Mouse (Mus musculus): ENCODE measurements around the gene Ahcyl2. TPM values are rescaled to one million over a fixed set of nuclear protein-coding genes. Genes with fewer than 3 reads are reported as not detected.

The Ahcyl2 gene
- polyA plus RNA-seq, 1 experiment from 2014 or later, result 33.9 TPM

DNA sequence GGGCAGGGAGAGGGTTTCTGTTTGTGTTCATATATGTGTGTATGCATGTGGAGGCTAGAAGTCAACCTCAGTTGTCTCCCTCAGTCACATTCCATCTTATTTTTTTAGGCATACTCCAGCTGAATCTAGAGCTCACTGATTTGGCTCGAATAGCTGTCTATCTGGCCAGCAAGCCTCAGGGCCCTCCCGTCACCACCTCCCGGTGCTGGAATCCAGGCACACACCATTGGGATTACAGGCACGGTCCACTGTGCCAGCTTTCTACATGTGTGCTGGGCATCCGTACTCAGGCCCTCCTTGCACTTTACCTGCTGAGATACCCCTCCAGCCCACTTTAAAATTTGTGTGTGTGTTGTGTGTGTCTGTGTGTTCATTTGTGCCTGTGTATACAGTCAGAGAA, 107.8 kb downstream of the Ahcyl2 start:
- no peaks in the 10 kb centered on the region for H3K9me3 ChIP-seq (ENCODE audit: control insufficient read depth, low read depth, low read length)
- no peaks in the 10 kb centered on the region for H3K36me3 ChIP-seq (ENCODE audit: control insufficient read depth, insufficient read depth, low read length)
- H3K4me3 ChIP-seq (ENCODE audit: low read depth, low read length), result no peak overlapping the region
- no peak overlapping the region for H3K4me2 ChIP-seq (replicated peaks; ENCODE audit: low read depth, low read length)
- no peaks in the 10 kb centered on the region for H3K4me1 ChIP-seq (ENCODE audit: control insufficient read depth, insufficient read depth, low read length)
- no peak for ATAC-seq (ENCODE audit: insufficient number of reproducible peaks, insufficient read depth, low FRiP score, low read depth)
- 81% methylated on average over 5 of the region's 5 CpGs for WGBS
- no peak overlapping the region for H3K9ac ChIP-seq (replicated peaks; ENCODE audit: low read depth, low read length)
- no peaks in the 10 kb centered on the region for H3K27me3 ChIP-seq (ENCODE audit: control insufficient read depth, insufficient read depth, low read length)
- no peak overlapping the region for H3K27ac ChIP-seq (ENCODE audit: low read length)

DNA sequence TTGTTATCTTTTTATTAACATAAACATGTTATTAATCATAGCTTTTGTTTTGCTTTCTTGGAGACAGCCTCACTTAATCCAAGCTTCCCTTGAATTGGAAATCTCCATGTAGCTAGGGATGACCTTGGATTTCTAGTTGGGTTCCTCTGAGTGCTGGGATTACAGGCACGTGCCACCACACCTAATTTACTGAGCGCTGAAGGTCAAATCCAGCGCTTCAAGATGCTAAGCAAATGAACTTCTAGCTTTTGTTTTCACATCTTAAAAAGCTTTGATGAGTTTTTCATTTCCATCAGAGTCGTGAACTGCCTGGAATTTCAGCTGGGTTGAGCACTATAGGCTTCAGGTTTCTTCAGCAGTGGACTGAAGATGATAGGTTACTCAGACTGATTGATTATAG, 109.0 kb downstream of the Ahcyl2 start:
- Histone ChIP-seq H3K4me3 (ENCODE audit: low read depth, low read length) (no peak overlapping the region), H3K9me3 (ENCODE audit: control insufficient read depth, low read depth, low read length) (no peaks in the 10 kb centered on the region), H3K36me3 (ENCODE audit: control insufficient read depth, insufficient read depth, low read length) (no peaks in the 10 kb centered on the region), H3K4me2 (replicated peaks; ENCODE audit: low read depth, low read length) (no peak overlapping the region), H3K4me1 (ENCODE audit: control insufficient read depth, insufficient read depth, low read length) (no peaks in the 10 kb centered on the region), H3K27ac (ENCODE audit: low read length) (no peak overlapping the region), H3K27me3 (ENCODE audit: control insufficient read depth, insufficient read depth, low read length) (no peaks in the 10 kb centered on the region), H3K9ac (replicated peaks; ENCODE audit: low read depth, low read length) (no peak overlapping the region)
- 78% methylated on average over 4 of the region's 4 CpGs for WGBS
- ATAC-seq (ENCODE audit: insufficient number of reproducible peaks, insufficient read depth, low FRiP score, low read depth), result no peak

DNA sequence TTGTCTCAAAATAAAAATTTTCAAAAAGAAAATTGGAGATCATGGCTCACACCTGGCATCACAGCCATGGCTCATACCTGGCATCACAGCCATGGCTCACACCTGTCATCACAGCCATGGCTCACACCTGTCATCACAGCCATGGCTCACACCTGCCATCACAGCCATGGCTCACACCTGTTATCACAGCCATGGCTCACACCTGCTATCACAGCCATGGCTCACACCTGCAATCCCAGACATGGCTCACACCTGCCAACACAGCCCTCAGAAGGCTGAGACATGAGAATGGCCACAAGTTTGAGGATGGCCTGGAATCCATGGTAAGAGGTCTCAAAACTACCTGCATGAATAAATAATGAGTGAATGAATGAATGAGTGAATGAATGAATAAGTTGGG, 111.8 kb downstream of the Ahcyl2 start:
- Histone ChIP-seq H3K27ac (ENCODE audit: low read length) (no peak overlapping the region), H3K4me3 (ENCODE audit: low read depth, low read length) (no peak overlapping the region), H3K36me3 (ENCODE audit: control insufficient read depth, insufficient read depth, low read length) (no peaks in the 10 kb centered on the region), H3K9ac (replicated peaks; ENCODE audit: low read depth, low read length) (no peak overlapping the region), H3K9me3 (ENCODE audit: control insufficient read depth, low read depth, low read length) (no peaks in the 10 kb centered on the region), H3K4me2 (replicated peaks; ENCODE audit: low read depth, low read length) (no peak overlapping the region), H3K27me3 (ENCODE audit: control insufficient read depth, insufficient read depth, low read length) (no peaks in the 10 kb centered on the region), H3K4me1 (ENCODE audit: control insufficient read depth, insufficient read depth, low read length) (no peaks in the 10 kb centered on the region)
- no peak for ATAC-seq (ENCODE audit: insufficient number of reproducible peaks, insufficient read depth, low FRiP score, low read depth)

DNA sequence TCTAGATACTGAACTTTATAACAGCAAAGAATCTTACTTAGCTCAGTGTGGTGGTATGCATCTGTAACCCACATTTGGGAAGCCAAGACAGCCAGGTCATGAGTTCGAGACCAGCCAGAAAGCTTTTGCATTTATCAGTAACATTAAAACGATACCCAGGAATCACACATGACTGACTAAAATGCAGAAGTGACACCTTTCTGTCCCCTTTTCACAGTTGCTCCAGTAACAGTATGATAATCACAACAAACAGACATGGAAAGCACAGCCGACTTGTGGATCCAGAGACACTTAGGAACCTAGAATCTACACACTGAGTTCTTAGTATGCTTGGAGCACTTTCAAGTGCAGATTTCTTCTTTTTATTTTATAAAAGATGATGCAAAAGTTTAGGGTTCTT, 113.0 kb downstream of the Ahcyl2 start:
- WGBS, result 91% methylated on average over 3 of the region's 3 CpGs
- ATAC-seq (ENCODE audit: insufficient number of reproducible peaks, insufficient read depth, low FRiP score, low read depth), result no peak
- no peaks in the 10 kb centered on the region for H3K27me3 ChIP-seq (ENCODE audit: control insufficient read depth, insufficient read depth, low read length)
- no peak overlapping the region for H3K27ac ChIP-seq (ENCODE audit: low read length)
- no peak overlapping the region for H3K4me3 ChIP-seq (ENCODE audit: low read depth, low read length)
- no peak overlapping the region for H3K4me2 ChIP-seq (replicated peaks; ENCODE audit: low read depth, low read length)
- no peak overlapping the region for H3K9ac ChIP-seq (replicated peaks; ENCODE audit: low read depth, low read length)
- H3K9me3 ChIP-seq (ENCODE audit: control insufficient read depth, low read depth, low read length), result no peaks in the 10 kb centered on the region
- no peaks in the 10 kb centered on the region for H3K36me3 ChIP-seq (ENCODE audit: control insufficient read depth, insufficient read depth, low read length)
- no peaks in the 10 kb centered on the region for H3K4me1 ChIP-seq (ENCODE audit: control insufficient read depth, insufficient read depth, low read length)

DNA sequence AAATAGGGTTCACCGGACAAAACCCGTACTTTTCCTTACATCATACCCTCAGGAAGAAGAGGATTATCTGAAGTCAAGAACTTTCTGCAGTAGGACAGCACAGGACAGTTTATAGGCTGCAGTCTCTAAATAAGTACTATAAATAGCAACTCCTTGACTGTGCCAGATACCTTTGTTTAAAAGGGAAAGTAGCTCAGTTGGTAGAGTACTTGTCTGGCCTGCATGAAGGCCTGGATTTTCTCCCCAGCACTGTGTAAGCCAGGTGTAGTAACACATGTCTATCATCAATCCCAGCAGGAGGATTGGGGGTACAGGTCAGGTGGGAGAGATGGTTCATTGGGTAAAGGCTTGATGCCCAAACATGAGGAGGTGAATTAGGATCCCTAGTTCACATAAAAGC, 114.1 kb downstream of the Ahcyl2 start:
- Histone ChIP-seq H3K27ac (ENCODE audit: low read length) (no peak overlapping the region), H3K4me1 (ENCODE audit: control insufficient read depth, insufficient read depth, low read length) (no peaks in the 10 kb centered on the region), H3K9me3 (ENCODE audit: control insufficient read depth, low read depth, low read length) (no peaks in the 10 kb centered on the region), H3K4me2 (replicated peaks; ENCODE audit: low read depth, low read length) (no peak overlapping the region), H3K9ac (replicated peaks; ENCODE audit: low read depth, low read length) (no peak overlapping the region), H3K36me3 (ENCODE audit: control insufficient read depth, insufficient read depth, low read length) (0 out of 2 replicates have a peak, but pooled peaks cover 5% of the 10 kb centered on the region), H3K4me3 (ENCODE audit: low read depth, low read length) (no peak overlapping the region), H3K27me3 (ENCODE audit: control insufficient read depth, insufficient read depth, low read length) (no peaks in the 10 kb centered on the region)
- 75% methylated on average over 2 of the region's 2 CpGs for WGBS
- no peak for ATAC-seq (ENCODE audit: insufficient number of reproducible peaks, insufficient read depth, low FRiP score, low read depth)

DNA sequence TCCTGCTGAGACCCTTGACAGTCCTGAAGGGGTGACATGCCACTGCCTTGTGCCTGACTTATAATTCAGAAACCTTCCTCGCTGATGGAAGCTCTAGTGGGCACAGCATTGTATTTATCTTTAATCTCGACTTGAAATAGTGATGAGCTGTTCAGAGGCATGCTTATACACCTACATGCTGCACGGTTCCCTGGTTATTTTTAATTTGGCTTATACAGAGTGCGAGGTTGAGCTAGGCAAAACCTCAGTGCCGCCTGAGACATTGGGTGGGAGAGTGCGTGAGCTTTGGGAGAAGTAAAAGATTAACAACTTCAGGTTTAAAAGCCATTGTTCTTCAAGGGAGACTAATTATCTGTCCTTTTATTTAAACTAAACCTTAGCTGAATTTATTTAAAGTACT, 115.1 kb downstream of the Ahcyl2 start:
- Histone ChIP-seq H3K36me3 (ENCODE audit: control insufficient read depth, insufficient read depth, low read length) (0 out of 2 replicates have a peak, but pooled peaks cover 5% of the 10 kb centered on the region), H3K27me3 (ENCODE audit: control insufficient read depth, insufficient read depth, low read length) (no peaks in the 10 kb centered on the region), H3K9ac (replicated peaks; ENCODE audit: low read depth, low read length) (no peak overlapping the region), H3K9me3 (ENCODE audit: control insufficient read depth, low read depth, low read length) (no peaks in the 10 kb centered on the region), H3K4me2 (replicated peaks; ENCODE audit: low read depth, low read length) (no peak overlapping the region), H3K4me3 (ENCODE audit: low read depth, low read length) (no peak overlapping the region), H3K27ac (ENCODE audit: low read length) (no peak overlapping the region), H3K4me1 (ENCODE audit: control insufficient read depth, insufficient read depth, low read length) (no peaks in the 10 kb centered on the region)
- WGBS, result 71% methylated on average over 6 of the region's 6 CpGs
- no peak for ATAC-seq (ENCODE audit: insufficient number of reproducible peaks, insufficient read depth, low FRiP score, low read depth)

DNA sequence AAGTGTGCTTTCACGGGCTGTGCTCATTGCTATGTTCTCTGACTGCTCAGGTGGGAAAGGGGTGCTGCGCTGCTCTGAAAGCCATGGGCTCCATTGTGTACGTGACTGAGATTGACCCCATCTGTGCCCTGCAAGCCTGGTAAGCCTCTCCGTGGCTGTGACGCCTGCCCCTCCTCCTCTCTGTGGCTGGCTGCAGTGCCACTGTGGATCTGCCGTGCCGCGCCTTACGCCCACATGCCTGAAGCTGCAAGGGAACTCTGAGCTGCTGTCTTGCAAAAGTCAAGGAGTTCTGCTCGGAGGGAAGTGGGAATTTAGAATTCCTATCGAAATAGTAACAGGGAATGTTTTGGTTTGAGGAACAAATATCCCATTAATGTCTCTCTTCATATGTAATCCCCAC, 123.3 kb downstream of the Ahcyl2 start:
- no peak for ATAC-seq (ENCODE audit: insufficient number of reproducible peaks, insufficient read depth, low FRiP score, low read depth)
- WGBS, result 63% methylated on average over 11 of the region's 11 CpGs

DNA sequence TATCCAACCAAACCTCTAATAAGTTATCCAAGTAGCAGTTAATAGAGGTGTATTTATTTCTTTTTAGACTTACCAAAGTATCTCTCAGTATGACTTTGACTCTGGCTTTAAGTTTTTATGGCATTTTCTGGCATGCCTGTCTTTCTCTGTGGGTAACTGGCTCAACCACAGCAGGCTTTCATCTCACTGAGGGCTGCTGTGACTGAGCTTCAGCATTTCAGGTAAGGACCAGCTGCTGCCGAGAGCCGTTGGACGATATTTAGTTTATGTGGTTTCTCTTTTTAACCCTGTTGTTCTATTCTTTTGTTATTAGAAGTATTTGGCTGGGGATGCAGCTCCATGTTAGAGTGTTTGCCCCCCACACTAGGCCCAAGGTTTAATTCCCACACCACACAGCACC, 129.2 kb downstream of the Ahcyl2 start:
- no peak overlapping the region for H3K4me3 ChIP-seq (ENCODE audit: low read depth, low read length)
- H3K9me3 ChIP-seq (ENCODE audit: control insufficient read depth, low read depth, low read length), result no peaks in the 10 kb centered on the region
- H3K27ac ChIP-seq (ENCODE audit: low read length), result no peak overlapping the region
- no peaks in the 10 kb centered on the region for H3K4me1 ChIP-seq (ENCODE audit: control insufficient read depth, insufficient read depth, low read length)
- no peaks in the 10 kb centered on the region for H3K27me3 ChIP-seq (ENCODE audit: control insufficient read depth, insufficient read depth, low read length)
- peaks cover 4% of the 10 kb centered on the region; the same call in 1 of the 2 replicates for H3K36me3 ChIP-seq (ENCODE audit: control insufficient read depth, insufficient read depth, low read length)
- H3K4me2 ChIP-seq (replicated peaks; ENCODE audit: low read depth, low read length), result no peak overlapping the region
- no peak for ATAC-seq (ENCODE audit: insufficient number of reproducible peaks, insufficient read depth, low FRiP score, low read depth)
- no peak overlapping the region for H3K9ac ChIP-seq (replicated peaks; ENCODE audit: low read depth, low read length)
- 92% methylated on average over 3 of the region's 3 CpGs for WGBS

More for the DNA sequence above, 123.3 kb downstream of the Ahcyl2 start:
- Histone ChIP-seq H3K27ac (ENCODE audit: low read length) (no peak overlapping the region), H3K4me2 (replicated peaks; ENCODE audit: low read depth, low read length) (no peak overlapping the region), H3K9ac (replicated peaks; ENCODE audit: low read depth, low read length) (no peak overlapping the region), H3K27me3 (ENCODE audit: control insufficient read depth, insufficient read depth, low read length) (no peaks in the 10 kb centered on the region), H3K4me3 (ENCODE audit: low read depth, low read length) (no peak overlapping the region), H3K36me3 (ENCODE audit: control insufficient read depth, insufficient read depth, low read length) (0 out of 2 replicates have a peak, but pooled peaks cover 2% of the 10 kb centered on the region), H3K9me3 (ENCODE audit: control insufficient read depth, low read depth, low read length) (no peaks in the 10 kb centered on the region), H3K4me1 (ENCODE audit: control insufficient read depth, insufficient read depth, low read length) (no peaks in the 10 kb centered on the region)

DNA sequence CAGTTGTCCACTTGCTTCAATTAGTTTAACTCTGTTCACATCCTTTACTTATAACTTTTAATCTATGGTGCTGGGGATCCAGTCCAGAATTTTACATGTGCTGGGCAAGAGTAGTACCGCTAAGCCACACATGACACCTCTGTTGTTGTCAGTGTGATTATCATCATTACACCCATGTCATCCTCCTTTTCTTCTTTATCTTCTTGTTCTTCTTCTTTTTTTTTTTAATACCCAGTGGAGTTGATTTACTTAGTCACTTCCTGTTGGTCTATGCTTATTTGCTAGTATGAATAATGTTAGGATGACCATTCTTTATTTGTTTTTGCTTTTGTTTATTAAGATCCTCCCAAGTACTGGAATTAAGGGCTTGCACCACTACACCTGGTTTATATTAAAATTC, 133.6 kb downstream of the Ahcyl2 start:
- ATAC-seq (ENCODE audit: insufficient number of reproducible peaks, insufficient read depth, low FRiP score, low read depth), result no peak
- no peaks in the 10 kb centered on the region for H3K4me1 ChIP-seq (ENCODE audit: control insufficient read depth, insufficient read depth, low read length)
- WGBS, result 97% methylated on average over 1 of the region's 1 CpGs
- H3K9ac ChIP-seq (replicated peaks; ENCODE audit: low read depth, low read length), result no peak overlapping the region
- H3K9me3 ChIP-seq (ENCODE audit: control insufficient read depth, low read depth, low read length), result no peaks in the 10 kb centered on the region
- no peak overlapping the region for H3K4me3 ChIP-seq (ENCODE audit: low read depth, low read length)
- no peaks in the 10 kb centered on the region for H3K27me3 ChIP-seq (ENCODE audit: control insufficient read depth, insufficient read depth, low read length)
- no peak overlapping the region for H3K4me2 ChIP-seq (replicated peaks; ENCODE audit: low read depth, low read length)
- H3K27ac ChIP-seq (ENCODE audit: low read length), result no peak overlapping the region
- H3K36me3 ChIP-seq (ENCODE audit: control insufficient read depth, insufficient read depth, low read length), result peaks cover 12% of the 10 kb centered on the region

Data from stomach, embryonic 14.5 days (tissue).